Mouse (Mus musculus) small intestine, adult 2 months (tissue): ENCODE measurements around the gene Eral1.

Source experiments
- CTCF ChIP-seq: fragments of 200-500 bp; IDR thresholded peaks from 2 replicates; pipeline ENCODE4 v1.5.1; 2012; ENCODE audit warnings: low read depth, mild to moderate bottlenecking, control low read depth, inconsistent platforms, low read length, moderate library complexity, mixed read lengths; ENCODE audit not compliant: insufficient replicate concordance, insufficient read length; ENCODE audit errors: extremely low read depth
- POLR2A ChIP-seq: fragments of 200-500 bp; IDR thresholded peaks from 2 replicates; pipeline ENCODE4 v1.6.1; 2012; ENCODE audit warnings: low read depth, mild to moderate bottlenecking, control low read depth, inconsistent platforms, low read length, moderate library complexity

GRCm38 (mm10) chr11:78056946-78057345, 23.2 kb downstream of the Eral1 start:
- TF ChIP-seq CTCF (no peak), POLR2A (no peak)
